Mouse (Mus musculus): ENCODE results near the gene Ccdc189.

DNA sequence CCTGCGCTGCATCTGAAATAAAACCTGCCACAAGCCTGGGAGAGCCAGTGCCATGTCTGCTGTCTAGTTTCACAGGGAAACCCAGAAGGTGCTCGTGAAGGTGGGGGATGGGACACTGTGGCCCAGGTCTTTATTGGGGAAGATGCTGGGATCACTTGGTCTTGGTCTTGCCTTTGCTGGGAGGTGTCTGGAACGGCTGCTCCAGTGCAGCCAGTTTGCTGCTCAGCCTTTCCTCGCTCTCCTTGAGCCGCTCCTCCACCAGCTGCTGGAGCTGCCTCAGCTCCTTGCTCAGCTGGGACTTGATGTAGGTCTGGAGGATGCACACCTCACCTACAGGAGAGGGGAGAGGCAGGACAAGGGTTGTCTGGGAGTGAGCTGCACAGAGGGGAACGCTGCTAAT is 5.1 kb downstream of the Ccdc189 start:
- TF ChIP-seq POLR2A (IDR thresholded peaks at IDR 0.05; ENCODE audit: extremely low read depth, insufficient read depth, low read length) (no peak), CTCF (IDR thresholded peaks at IDR 0.05; ENCODE audit: low read depth, low read length) (no peak)
